Mouse (Mus musculus): ENCODE results near the gene Brd3os.

Brd3os gene

GRCm38 (mm10) chr2:27421293-27422068 lies 20.6 kb upstream of the Brd3os start:
- in situ Hi-C loops (cut with MboI, MseI): no loop called here

- in situ Hi-C loops (cut with MboI, MseI): no loop called here
These were observed 18.5 kb upstream of the Brd3os start for GRCm38 (mm10) chr2:27423596-27423995.

- in situ Hi-C loops (cut with MboI, MseI): no loop called here
These were observed 16.9 kb upstream of the Brd3os start for GRCm38 (mm10) chr2:27425161-27425611.

DNA sequence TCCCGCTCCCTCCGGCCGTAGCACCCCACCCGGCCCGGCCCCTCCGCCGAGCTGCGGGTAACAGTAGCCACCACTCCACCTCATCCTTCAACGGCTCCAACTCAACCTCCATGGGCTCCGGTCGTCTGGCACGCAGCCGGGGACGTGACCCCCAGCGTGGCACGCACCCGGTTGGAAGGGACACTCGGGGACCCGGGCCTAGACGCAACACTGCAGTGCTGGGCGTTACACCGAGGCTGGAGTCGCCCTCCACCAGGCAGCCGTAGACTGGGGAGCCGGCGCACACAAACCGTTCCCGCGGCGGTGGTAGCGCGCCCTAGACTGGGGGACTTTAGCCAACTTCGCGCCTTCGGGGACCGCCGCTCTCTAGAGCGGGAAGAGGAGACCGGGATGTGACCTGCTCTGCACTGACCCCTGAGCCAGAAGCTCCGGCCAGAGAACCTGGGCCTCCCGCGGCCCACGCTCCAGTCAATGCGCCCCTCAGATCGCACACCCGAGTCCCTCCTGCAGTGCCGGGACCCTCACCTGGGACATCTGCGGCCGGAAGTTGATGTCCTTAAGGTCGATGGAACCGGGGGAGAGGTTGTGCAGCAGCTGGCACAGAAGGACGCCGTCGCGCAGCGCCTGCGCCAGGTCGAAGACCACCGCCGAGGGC lies 16.2 kb upstream of the Brd3os start:
- in situ Hi-C loops (cut with MboI, MseI): no loop called here

DNA sequence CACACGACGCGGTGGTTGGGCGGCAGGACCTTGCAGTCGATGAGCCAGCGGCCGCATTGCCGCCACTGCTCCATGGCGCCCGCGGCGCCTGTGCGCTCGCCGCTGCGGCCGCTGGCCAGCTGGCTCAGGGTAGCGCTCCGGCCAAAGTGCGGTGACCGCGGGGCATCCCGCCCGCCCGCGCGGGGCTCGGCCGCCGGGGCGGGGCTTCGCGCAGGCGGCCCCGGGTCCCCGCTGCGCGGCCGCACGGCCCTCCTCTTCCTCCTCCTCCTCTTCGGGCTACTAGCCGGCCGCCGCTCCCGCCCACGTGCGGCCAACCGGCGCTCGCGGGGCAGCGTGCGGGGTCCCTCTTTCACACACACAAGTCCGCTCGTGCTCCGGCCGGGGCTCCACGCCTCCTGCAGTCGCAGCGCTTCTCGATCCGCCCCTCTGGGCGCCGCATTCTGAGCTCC lies 15.7 kb upstream of the Brd3os start:
- in situ Hi-C loops (cut with MboI, MseI): no loop called here

GRCm38 (mm10) chr2:27426855-27427457 lies 15.2 kb upstream of the Brd3os start, which contains the start of gene Vav2:
Vav2 (minus strand) TSS chr2:27427033.
- in situ Hi-C loops (cut with MboI, MseI): no loop called here

- in situ Hi-C loops (cut with MboI, MseI): no loop called here
These were observed 14.1 kb upstream of the Brd3os start for GRCm38 (mm10) chr2:27428071-27428470.

GRCm38 (mm10) chr2:27430621-27431020 lies 11.5 kb upstream of the Brd3os start:
- in situ Hi-C loops (cut with MboI, MseI): loop anchor here (5.0 kb wide), 1 partner anchor 143 kb away; no protein-coding TSS in a partner anchor

- in situ Hi-C loops (cut with MboI, MseI): loop anchor here (5.0 kb wide), 1 partner anchor 145 kb away; no protein-coding TSS in a partner anchor
These were observed 9.5 kb upstream of the Brd3os start for GRCm38 (mm10) chr2:27432599-27432998.

GRCm38 (mm10) chr2:27437876-27438275 lies 4.2 kb upstream of the Brd3os start:
- in situ Hi-C loops (cut with MboI, MseI): loop anchor here (5.0 kb wide), 1 partner anchor 34 kb away; no protein-coding TSS in a partner anchor

DNA sequence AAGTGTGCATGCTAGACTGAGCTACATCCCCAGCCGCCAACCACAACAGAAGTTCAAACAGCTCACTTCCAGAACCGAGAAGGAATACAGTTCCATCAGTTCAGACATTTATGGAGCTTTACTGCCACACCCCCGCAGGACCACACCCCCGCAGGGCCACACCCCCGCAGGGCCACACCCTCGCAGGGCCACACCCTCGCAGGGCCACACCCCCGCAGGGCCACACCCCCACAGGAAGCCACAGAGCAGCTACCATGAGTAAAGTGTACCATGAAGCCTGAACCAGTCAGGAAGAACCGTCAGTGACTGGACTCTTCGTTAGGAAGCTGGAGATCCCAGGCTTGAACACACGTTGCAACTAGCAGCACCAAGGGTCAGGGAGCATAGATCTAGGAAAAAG lies 3.8 kb upstream of the Brd3os start:
- in situ Hi-C loops (cut with MboI, MseI): loop anchor here (5.0 kb wide), 1 partner anchor 34 kb away; no protein-coding TSS in a partner anchor

DNA sequence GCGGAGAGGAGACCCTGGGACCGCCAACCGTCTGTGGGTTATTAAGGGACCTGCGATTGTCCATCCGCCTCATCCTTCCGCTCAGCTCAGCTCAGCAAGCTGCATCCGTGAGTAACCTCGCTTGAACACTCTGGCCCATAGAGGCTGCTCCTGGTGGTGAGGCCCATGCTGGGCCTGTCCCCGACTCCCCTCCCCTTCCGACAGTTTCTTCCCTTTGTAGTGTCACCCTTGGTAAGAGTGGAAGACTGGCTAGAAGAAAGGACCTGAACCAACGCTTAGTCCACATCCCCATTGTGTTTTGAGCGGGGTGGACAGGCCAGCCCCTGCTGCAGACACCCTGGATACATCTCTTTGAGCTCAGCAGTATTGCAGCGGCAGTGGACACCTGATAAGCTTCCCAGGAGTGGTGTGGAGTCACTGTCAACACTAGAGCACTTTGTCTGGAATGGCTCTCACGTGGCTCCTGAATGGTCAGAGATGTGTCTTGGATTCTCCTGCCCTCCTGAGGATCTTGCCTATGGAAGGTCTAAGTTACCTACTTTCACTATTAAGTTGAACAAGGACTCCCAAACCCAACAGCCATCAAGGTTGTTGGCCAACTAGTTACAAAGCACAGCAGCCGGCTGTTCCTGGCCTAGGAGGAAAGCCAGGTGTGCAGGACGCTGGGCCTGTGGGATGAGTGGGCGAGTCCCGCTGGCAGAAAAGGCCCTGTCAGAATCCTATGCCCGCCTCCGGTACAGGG lies 755 bp downstream of the Brd3os start:
- in situ Hi-C loops (cut with MboI, MseI): no loop called here

DNA sequence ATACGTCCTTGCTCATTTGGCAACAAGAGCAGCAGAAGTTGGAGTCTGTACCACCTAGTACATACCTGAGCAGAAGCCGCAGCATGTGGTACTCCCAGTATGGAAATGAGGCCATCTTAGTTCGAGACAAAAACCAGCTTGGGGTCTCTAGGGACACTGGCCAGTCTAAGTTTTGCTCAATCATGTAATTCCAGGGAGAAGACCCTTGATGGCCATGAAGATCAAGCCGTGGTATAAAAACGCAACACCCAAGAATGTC lies 1.3 kb downstream of the Brd3os start:
- in situ Hi-C loops (cut with MboI, MseI): no loop called here

DNA sequence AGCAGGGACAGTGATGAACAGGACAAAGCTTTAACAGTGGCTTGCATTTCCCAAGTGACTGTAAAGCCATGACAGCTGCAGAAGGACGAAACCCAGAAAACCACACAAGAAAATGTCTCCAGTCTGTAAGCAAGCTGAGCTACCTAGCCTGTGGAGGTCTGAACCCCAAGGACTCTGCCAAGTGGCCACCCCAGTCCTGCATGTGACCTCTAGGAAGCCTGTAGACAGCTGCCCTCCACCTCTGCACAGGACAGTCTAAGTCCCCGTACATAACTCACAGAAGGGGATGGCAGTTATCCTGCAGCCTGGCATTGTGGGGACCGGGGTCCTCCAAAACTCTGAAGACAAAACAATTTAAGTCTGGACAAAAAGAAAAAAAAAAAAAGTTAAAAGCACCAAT lies 3.8 kb downstream of the Brd3os start:
- in situ Hi-C loops (cut with MboI, MseI): no loop called here

GRCm38 (mm10) chr2:27446812-27447211 lies 4.7 kb downstream of the Brd3os start:
- in situ Hi-C loops (cut with MboI, MseI): no loop called here

DNA sequence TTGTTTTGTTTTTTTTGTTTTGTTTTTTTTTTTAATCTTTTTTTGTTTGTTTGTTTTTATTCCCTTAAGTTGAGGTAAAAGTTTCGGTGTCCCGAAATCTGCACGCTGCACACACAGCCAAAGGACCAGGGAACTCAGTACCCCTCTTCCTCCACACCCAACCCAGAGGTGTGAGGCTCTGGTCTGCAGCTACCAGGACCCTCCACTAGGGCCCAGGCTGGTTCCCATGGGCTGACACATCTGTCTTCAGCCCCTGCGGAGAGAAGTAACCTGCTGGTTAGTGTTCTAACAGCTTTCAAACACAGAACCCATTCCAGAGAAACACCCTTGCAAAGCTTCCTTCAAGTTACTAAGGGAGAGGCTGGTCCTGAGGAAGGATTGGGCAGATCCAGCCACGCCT lies 5.7 kb downstream of the Brd3os start:
- in situ Hi-C loops (cut with MboI, MseI): no loop called here

DNA sequence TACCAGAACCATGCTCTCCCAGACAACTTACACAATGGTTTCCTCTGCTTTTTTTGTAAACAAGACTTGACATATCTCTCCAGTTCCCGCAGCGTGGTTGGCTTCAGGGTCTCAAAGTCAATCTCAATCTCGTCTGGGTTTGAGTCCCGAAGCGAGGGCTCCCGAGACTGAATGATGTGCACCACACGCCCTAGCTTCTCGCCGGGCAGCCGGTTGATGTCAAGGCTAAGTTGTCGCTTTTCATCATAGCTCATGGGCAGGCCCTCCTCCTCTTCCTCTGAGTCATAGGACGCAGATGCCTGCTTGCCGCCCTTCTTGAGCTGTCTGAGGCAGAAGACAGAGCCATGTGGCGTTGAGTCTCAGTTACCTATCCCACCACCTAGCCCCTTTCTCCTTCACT lies 8.1 kb downstream of the Brd3os start:
- in situ Hi-C loops (cut with MboI, MseI): loop anchor here (10.0 kb wide), 1 partner anchor 1855 kb away; no protein-coding TSS in a partner anchor

- in situ Hi-C loops (cut with MboI, MseI): loop anchor here (10.0 kb wide), 1 partner anchor 1865 kb away; no protein-coding TSS in a partner anchor
These were observed 17.6 kb downstream of the Brd3os start for GRCm38 (mm10) chr2:27459735-27460134.

DNA sequence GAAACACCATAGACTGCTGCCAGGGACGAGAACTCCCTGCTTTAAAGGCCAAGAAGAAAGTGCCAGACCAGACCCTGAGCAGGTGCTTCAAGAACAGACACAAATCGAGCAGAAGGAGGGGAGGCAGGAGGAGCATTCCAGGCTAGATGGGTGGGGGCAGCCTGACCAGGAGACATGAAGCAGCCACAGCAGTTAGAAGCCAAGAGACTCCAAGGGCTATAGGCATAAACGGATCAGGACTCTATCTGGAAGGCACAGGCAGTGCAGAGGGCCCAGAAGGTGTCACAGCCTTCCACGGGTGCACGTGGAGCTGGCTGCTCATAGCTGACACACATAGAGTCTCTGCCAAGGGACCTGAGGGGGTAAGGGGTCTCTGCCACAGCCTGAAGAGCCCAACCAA lies 18.0 kb downstream of the Brd3os start:
- in situ Hi-C loops (cut with MboI, MseI): no loop called here

DNA sequence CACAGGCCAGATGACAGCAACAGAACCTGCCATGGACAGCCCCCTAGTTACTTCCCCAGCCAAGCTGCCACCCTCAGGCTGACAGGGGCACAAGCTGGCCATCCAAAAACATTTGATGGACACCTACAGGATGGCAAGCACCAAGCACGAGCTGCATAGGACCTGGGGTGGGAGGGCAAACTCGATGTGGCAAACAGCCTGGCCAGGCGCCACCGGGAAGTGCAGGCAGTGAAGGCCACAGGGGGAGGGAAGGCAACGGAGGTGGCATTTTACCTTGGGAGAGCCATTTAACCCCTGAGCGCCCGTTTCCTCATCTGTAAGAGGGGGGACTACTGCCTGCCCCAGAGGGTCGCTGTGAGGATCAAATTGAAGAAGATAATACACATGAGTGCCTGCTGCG lies 18.5 kb downstream of the Brd3os start:
- in situ Hi-C loops (cut with MboI, MseI): no loop called here

DNA sequence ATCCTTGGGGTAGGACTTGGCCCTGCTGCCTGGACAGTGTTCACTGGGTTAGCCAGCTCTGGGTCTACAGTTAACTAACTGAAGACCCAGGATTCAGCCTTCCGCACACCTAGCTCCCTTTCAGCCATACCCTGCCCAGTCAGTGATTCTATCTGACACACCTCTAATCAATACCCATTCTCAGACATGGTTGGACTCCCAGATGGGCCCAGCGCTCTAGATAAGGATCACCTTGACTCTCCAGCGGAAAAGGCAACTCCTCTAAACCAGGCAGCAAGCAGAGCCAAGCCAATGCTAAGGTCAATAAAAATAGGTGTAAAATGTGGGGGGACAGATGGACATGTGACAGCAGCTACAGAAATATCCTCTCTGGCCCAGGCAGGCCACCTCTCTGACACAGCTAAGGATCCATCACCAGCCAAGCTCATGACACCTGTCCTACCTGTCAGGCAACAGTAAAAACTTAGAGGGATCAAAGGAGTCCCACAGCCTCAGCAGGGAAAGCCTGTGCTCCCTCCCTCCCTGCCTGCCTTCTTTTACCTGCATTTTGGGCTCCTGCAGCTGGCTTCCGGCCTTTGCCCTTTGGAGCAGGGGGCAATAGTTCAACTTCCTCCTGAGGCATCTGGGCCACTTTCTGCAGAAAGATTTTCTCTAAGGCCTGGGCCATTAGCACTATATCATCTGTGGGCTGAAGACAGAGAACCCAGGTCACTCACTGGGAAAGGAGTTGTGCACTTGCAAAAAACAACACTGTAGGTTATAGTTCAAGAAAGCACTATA lies 19.9 kb downstream of the Brd3os start:
- in situ Hi-C loops (cut with MboI, MseI): no loop called here
